Mouse (Mus musculus): ENCODE measurements around the gene Ndrg4. TPM values are rescaled to one million over a fixed set of nuclear protein-coding genes. Genes with fewer than 3 reads are reported as not detected.
A peak's percentile ranks its signal among the peaks of the same experiment; 100 is the strongest.

Gene Ndrg4
- 69.5 and 87.3 TPM in 2 replicates for polyA plus RNA-seq (2014; fragmentation: Nextera tagmentation; extraction: Ambion mirVana)

GRCm38 (mm10) chr8:95676631-95677030, at the start of gene Ndrg4:
Gene Ndrg4 (plus strand): TSS chr8:95676980.
- 44% methylated on average over 9 of the region's 9 CpGs for WGBS
- H3K4me3 ChIP-seq (ENCODE audit: low read depth, low read length) = peak within 1 kb of the TSS; percentile 57
- H3K36me3 ChIP-seq (ENCODE audit: control insufficient read depth, insufficient read depth, low read length) = no peaks in the 10 kb centered on the region
- H3K4me1 ChIP-seq (ENCODE audit: control insufficient read depth, insufficient read depth, low read length) = no peaks in the 10 kb centered on the region
- H3K9ac ChIP-seq (ENCODE audit: low read length) = peak within 1 kb of the TSS; percentile 57
- no peaks in the 10 kb centered on the region for H3K9me3 ChIP-seq (ENCODE audit: control insufficient read depth, low read length)
- H3K27ac ChIP-seq (ENCODE audit: low read depth, low read length) = no peak within 1 kb of the TSS
- DNase-seq (ENCODE audit: low spot score) (no peak), ATAC-seq (ENCODE audit: insufficient read depth, low FRiP score, low TSS enrichment) (no peak)
- H3K27me3 ChIP-seq (ENCODE audit: control insufficient read depth, insufficient read depth, low read length) = peaks cover 34% of the 10 kb centered on the region
- peak within 1 kb of the TSS; percentile 90 for H3K4me2 ChIP-seq (ENCODE audit: low read depth)

- Histone ChIP-seq H3K36me3 (ENCODE audit: control insufficient read depth, insufficient read depth, low read length) (no peaks in the 10 kb centered on the region), H3K27ac (ENCODE audit: low read depth, low read length) (no peak overlapping the region), H3K4me1 (ENCODE audit: control insufficient read depth, insufficient read depth, low read length) (no peaks in the 10 kb centered on the region), H3K9ac (ENCODE audit: low read length) (no peak overlapping the region), H3K9me3 (ENCODE audit: control insufficient read depth, low read length) (no peaks in the 10 kb centered on the region), H3K27me3 (ENCODE audit: control insufficient read depth, insufficient read depth, low read length) (no peaks in the 10 kb centered on the region), H3K4me3 (ENCODE audit: low read depth, low read length) (peak overlapping the region; percentile 84; the same call in 1 of the 2 replicates), H3K4me2 (ENCODE audit: low read depth) (0 out of 2 replicates have a peak overlapping the region, but pooled peaks have one; percentile 19)
- ATAC-seq (ENCODE audit: insufficient read depth, low FRiP score, low TSS enrichment) = no peak
- 83% methylated on average over 6 of the region's 6 CpGs for WGBS
- DNase-seq (ENCODE audit: low spot score) = no peak
These were observed 43.9 kb upstream of the Ndrg4 start for GRCm38 (mm10) chr8:95632840-95633239.

- Histone ChIP-seq H3K4me1 (ENCODE audit: control insufficient read depth, insufficient read depth, low read length) (no peaks in the 10 kb centered on the region), H3K4me2 (ENCODE audit: low read depth) (peak within 1 kb of the TSS; percentile 77), H3K27ac (ENCODE audit: low read depth, low read length) (no peak within 1 kb of the TSS), H3K27me3 (ENCODE audit: control insufficient read depth, insufficient read depth, low read length) (no peaks in the 10 kb centered on the region), H3K4me3 (ENCODE audit: low read depth, low read length) (peak within 1 kb of the TSS; percentile 84), H3K9ac (ENCODE audit: low read length) (peak within 1 kb of the TSS; percentile 69), H3K9me3 (ENCODE audit: control insufficient read depth, low read length) (no peaks in the 10 kb centered on the region), H3K36me3 (ENCODE audit: control insufficient read depth, insufficient read depth, low read length) (no peaks in the 10 kb centered on the region)
- DNase-seq (ENCODE audit: low spot score) = peak; percentile 93
- peak; percentile 92 for ATAC-seq (ENCODE audit: insufficient read depth, low FRiP score, low TSS enrichment)
- under 1% methylated on average over 52 of the region's 52 CpGs for WGBS
These were observed 43.3 kb upstream of the Ndrg4 start, which contains the start of gene Gins3 for GRCm38 (mm10) chr8:95633262-95634062. Gene Gins3 (plus strand): TSS chr8:95633453.

GRCm38 (mm10) chr8:95634063-95634340, 42.8 kb upstream of the Ndrg4 start:
- Histone ChIP-seq H3K27me3 (ENCODE audit: control insufficient read depth, insufficient read depth, low read length) (no peaks in the 10 kb centered on the region), H3K9me3 (ENCODE audit: control insufficient read depth, low read length) (no peaks in the 10 kb centered on the region), H3K36me3 (ENCODE audit: control insufficient read depth, insufficient read depth, low read length) (no peaks in the 10 kb centered on the region), H3K4me1 (ENCODE audit: control insufficient read depth, insufficient read depth, low read length) (no peaks in the 10 kb centered on the region), H3K27ac (ENCODE audit: low read depth, low read length) (no peak overlapping the region), H3K4me3 (ENCODE audit: low read depth, low read length) (peak overlapping the region; percentile 84), H3K4me2 (ENCODE audit: low read depth) (peak overlapping the region; percentile 77), H3K9ac (ENCODE audit: low read length) (peak overlapping the region; percentile 69)
- ATAC-seq (ENCODE audit: insufficient read depth, low FRiP score, low TSS enrichment) (no peak), DNase-seq (ENCODE audit: low spot score) (no peak)
- 8% methylated on average over 6 of the region's 6 CpGs for WGBS

- no peak for DNase-seq (ENCODE audit: low spot score)
- peaks cover 3% of the 10 kb centered on the region; the same call in 1 of the 2 replicates for H3K36me3 ChIP-seq (ENCODE audit: control insufficient read depth, insufficient read depth, low read length)
- H3K27me3 ChIP-seq (ENCODE audit: control insufficient read depth, insufficient read depth, low read length) = no peaks in the 10 kb centered on the region
- no peak overlapping the region for H3K9ac ChIP-seq (ENCODE audit: low read length)
- H3K9me3 ChIP-seq (ENCODE audit: control insufficient read depth, low read length) = no peaks in the 10 kb centered on the region
- H3K4me3 ChIP-seq (ENCODE audit: low read depth, low read length) = no peak overlapping the region
- H3K4me2 ChIP-seq (ENCODE audit: low read depth) = no peak overlapping the region
- no peak for ATAC-seq (ENCODE audit: insufficient read depth, low FRiP score, low TSS enrichment)
- 92% methylated on average over 2 of the region's 2 CpGs for WGBS
- no peaks in the 10 kb centered on the region for H3K4me1 ChIP-seq (ENCODE audit: control insufficient read depth, insufficient read depth, low read length)
- H3K27ac ChIP-seq (ENCODE audit: low read depth, low read length) = no peak overlapping the region
These were observed 31.8 kb upstream of the Ndrg4 start for GRCm38 (mm10) chr8:95644942-95645341.

GRCm38 (mm10) chr8:95648251-95648650, 28.5 kb upstream of the Ndrg4 start:
- Histone ChIP-seq H3K9me3 (ENCODE audit: control insufficient read depth, low read length) (no peaks in the 10 kb centered on the region), H3K4me2 (ENCODE audit: low read depth) (no peak overlapping the region), H3K36me3 (ENCODE audit: control insufficient read depth, insufficient read depth, low read length) (peaks cover 3% of the 10 kb centered on the region; the same call in 1 of the 2 replicates), H3K9ac (ENCODE audit: low read length) (no peak overlapping the region), H3K4me3 (ENCODE audit: low read depth, low read length) (no peak overlapping the region), H3K4me1 (ENCODE audit: control insufficient read depth, insufficient read depth, low read length) (no peaks in the 10 kb centered on the region), H3K27me3 (ENCODE audit: control insufficient read depth, insufficient read depth, low read length) (no peaks in the 10 kb centered on the region), H3K27ac (ENCODE audit: low read depth, low read length) (no peak overlapping the region)
- DNase-seq (ENCODE audit: low spot score) (no peak), ATAC-seq (ENCODE audit: insufficient read depth, low FRiP score, low TSS enrichment) (no peak)
- 82% methylated on average over 3 of the region's 3 CpGs for WGBS

GRCm38 (mm10) chr8:95653351-95653750, 23.4 kb upstream of the Ndrg4 start:
- no peak overlapping the region for H3K4me2 ChIP-seq (ENCODE audit: low read depth)
- no peak overlapping the region for H3K27ac ChIP-seq (ENCODE audit: low read depth, low read length)
- DNase-seq (ENCODE audit: low spot score) (no peak), ATAC-seq (ENCODE audit: insufficient read depth, low FRiP score, low TSS enrichment) (no peak)
- 77% methylated on average over 5 of the region's 5 CpGs for WGBS
- no peaks in the 10 kb centered on the region for H3K36me3 ChIP-seq (ENCODE audit: control insufficient read depth, insufficient read depth, low read length)
- no peaks in the 10 kb centered on the region for H3K9me3 ChIP-seq (ENCODE audit: control insufficient read depth, low read length)
- H3K9ac ChIP-seq (ENCODE audit: low read length) = no peak overlapping the region
- no peaks in the 10 kb centered on the region for H3K4me1 ChIP-seq (ENCODE audit: control insufficient read depth, insufficient read depth, low read length)
- H3K27me3 ChIP-seq (ENCODE audit: control insufficient read depth, insufficient read depth, low read length) = no peaks in the 10 kb centered on the region
- H3K4me3 ChIP-seq (ENCODE audit: low read depth, low read length) = no peak overlapping the region

- 84% methylated on average over 7 of the region's 7 CpGs for WGBS
- no peak overlapping the region for H3K9ac ChIP-seq (ENCODE audit: low read length)
- ATAC-seq (ENCODE audit: insufficient read depth, low FRiP score, low TSS enrichment) = no peak
These were observed 20.9 kb upstream of the Ndrg4 start for GRCm38 (mm10) chr8:95655831-95656230.

More at GRCm38 (mm10) chr8:95655831-95656230, 20.9 kb upstream of the Ndrg4 start:
- H3K36me3 ChIP-seq (ENCODE audit: control insufficient read depth, insufficient read depth, low read length) = no peaks in the 10 kb centered on the region
- no peak overlapping the region for H3K27ac ChIP-seq (ENCODE audit: low read depth, low read length)
- H3K4me3 ChIP-seq (ENCODE audit: low read depth, low read length) = no peak overlapping the region
- no peak for DNase-seq (ENCODE audit: low spot score)
- H3K4me2 ChIP-seq (ENCODE audit: low read depth) = no peak overlapping the region
- no peaks in the 10 kb centered on the region for H3K27me3 ChIP-seq (ENCODE audit: control insufficient read depth, insufficient read depth, low read length)
- no peaks in the 10 kb centered on the region for H3K4me1 ChIP-seq (ENCODE audit: control insufficient read depth, insufficient read depth, low read length)
- no peaks in the 10 kb centered on the region for H3K9me3 ChIP-seq (ENCODE audit: control insufficient read depth, low read length)
